Mouse (Mus musculus): ENCODE results near the gene Tmem217.

GRCm38 (mm10) chr17:29542831-29543690, 9.1 kb downstream of the Tmem217 start:
- TF ChIP-seq GATA1 (IDR thresholded peaks at IDR 0.05; ENCODE audit: borderline replicate concordance, low read length) (no peak), FLI1 (IDR thresholded peaks at IDR 0.05; ENCODE audit: low read length) (no peak)

Data from megakaryocyte, embryonic 14.5 days (primary cell).